Mouse (Mus musculus) lung, adult 2 months (tissue): ENCODE results near the gene Aoc1. TPM values are rescaled to one million over a fixed set of nuclear protein-coding genes. Genes with fewer than 3 reads are reported as not detected.
"Not testable (repeated sequence)": the region's sequence is repeated elsewhere in the genome, so short reads cannot be mapped to it uniquely, and the experiment has no call there.

ENCODE experiments used
- DNase-seq: peaks from one replicate; pipeline ENCODE4 v3.0.0; 2022
- H3K4me1 ChIP-seq: fragments of 200-500 bp; 2 replicates; pipeline ENCODE4 v1.6.1; 2011; ENCODE audit warnings: low read length; ENCODE audit not compliant: control insufficient read depth, insufficient read depth
- H3K4me3 ChIP-seq: fragments of 200-500 bp; replicated peaks from 2 replicates; pipeline ENCODE3; 2011; ENCODE audit warnings: low read depth, mild to moderate bottlenecking, control low read depth, low read length; ENCODE audit errors: extremely low read depth
- CTCF ChIP-seq: fragments of 200-500 bp; IDR thresholded peaks from 2 replicates; pipeline ENCODE4 v1.5.1; 2011; ENCODE audit warnings: mild to moderate bottlenecking, low read length, control low read depth; ENCODE audit not compliant: insufficient read depth
- POLR2A ChIP-seq: fragments of 200-500 bp; IDR thresholded peaks from 2 replicates; pipeline ENCODE4 v1.6.1; 2011; ENCODE audit warnings: low read depth, mild to moderate bottlenecking, control low read depth, low read length, borderline replicate concordance; ENCODE audit errors: extremely low read depth
- WGBS: fragments of 180-500 bp; shearing (Covaris S2); methylation state at CpG from one replicate; pipeline ENCODE4 v1.1.7; 2018; 5-methylcytosine and 5-hydroxymethylcytosine counted together
- polyA plus RNA-seq: library from polyadenylated mRNA; depleted of rRNA; stranded (reverse); fragments of >200 nt; gene quantifications from 2 replicates; pipeline ENCODE4 v1.2.3, GENCODE M21; 2012

The Aoc1 gene
- polyA plus RNA-seq, 1 experiment: 4.8 TPM

DNA sequence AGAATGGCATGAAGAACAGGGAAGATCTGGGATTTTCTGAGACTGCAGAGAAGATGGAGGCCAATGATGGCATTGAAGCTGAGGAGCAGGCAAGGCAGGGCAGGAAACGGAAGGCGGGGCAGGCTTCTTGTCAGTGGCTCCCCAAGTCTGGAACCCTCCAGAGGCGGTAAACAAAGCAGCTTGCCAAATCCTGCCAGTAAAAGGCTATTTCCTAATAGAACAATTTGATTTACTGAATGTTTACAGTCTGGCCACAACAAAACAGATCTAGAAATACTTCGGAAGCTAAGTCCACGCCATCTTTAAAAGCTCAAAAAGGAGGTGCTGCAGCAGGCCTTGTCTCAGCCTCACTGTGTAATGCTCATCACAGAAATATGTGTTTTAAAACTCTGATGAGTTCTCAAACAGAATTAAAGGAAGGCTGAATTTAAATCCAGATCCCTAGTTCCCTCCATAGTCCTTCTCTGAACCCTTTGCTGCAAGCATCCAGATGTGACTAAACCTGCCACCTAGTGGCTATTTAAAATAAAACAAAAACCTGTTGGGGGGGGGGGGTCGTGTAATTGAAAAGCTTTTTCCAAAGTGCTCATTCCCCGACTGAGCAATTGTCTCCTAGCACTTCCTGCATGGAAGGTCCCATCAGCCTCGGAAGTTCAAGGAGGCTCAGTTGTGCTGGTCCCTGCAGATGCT lies 14.9 kb upstream of the Aoc1 start:
- 21% methylated on average over 8 of the region's 8 CpGs for WGBS
- DNase-seq: peak; percentile 31
- Histone ChIP-seq H3K4me3 (no peak overlapping the region), H3K4me1 (peaks cover 10% of the 10 kb centered on the region)
- TF ChIP-seq CTCF (no peak), POLR2A (no peak)

- TF ChIP-seq CTCF (peak; percentile 77), POLR2A (no peak)
- DNase-seq: peak; percentile 45
- H3K4me3 ChIP-seq: no peak overlapping the region
- WGBS: 17% methylated on average over 23 of the region's 23 CpGs
- peaks cover 12% of the 10 kb centered on the region for H3K4me1 ChIP-seq
Observed at GRCm38 (mm10) chr6:48860130-48860815, 12.4 kb upstream of the Aoc1 start.

- Histone ChIP-seq H3K4me1 (peaks cover 12% of the 10 kb centered on the region), H3K4me3 (no peak overlapping the region)
- TF ChIP-seq CTCF: no peak
- 93% methylated on average over 1 of the region's 1 CpGs for WGBS
- DNase-seq: no peak
Observed at GRCm38 (mm10) chr6:48860851-48861250, 11.8 kb upstream of the Aoc1 start.

DNA sequence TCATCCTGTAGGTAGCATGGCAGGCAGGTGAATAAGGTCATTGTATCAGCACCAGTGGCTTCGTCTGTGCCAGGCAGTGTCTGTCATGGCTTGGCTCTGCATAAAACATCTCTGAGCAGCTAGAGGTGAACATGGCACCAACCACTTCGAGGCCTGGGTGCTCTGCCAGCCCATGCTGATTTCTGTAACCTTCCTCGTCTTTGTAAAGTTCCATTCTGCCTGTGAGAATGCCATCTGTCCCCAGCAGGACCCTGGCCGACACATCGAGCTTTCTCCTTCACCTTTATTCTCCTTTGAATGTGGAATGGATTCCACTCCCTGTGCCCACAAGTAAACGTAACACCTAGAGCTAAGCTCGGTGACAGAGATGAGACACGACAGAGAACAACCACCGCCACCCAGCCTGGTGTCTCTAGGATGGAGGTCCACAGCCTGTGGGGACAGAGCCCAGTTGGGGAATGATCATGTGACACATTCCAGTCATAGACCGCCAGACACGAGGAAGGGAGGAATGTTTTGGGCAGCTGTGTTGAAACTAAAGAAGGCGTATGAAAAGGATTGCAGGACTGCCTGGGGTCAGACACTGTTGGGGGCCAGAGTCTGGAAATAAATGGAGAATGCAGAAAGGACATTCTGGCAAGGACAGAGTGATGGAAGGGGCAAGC lies 10.9 kb upstream of the Aoc1 start:
- no peak for TF ChIP-seq CTCF
- 0 out of 2 replicates have a peak, but pooled peaks have one; percentile 15 for TF ChIP-seq POLR2A
- peaks cover 12% of the 10 kb centered on the region for H3K4me1 ChIP-seq
- WGBS: 73% methylated on average over 12 of the region's 12 CpGs
- H3K4me3 ChIP-seq: no peak overlapping the region
- no peak for DNase-seq

- Histone ChIP-seq H3K4me3 (no peak overlapping the region), H3K4me1 (peaks cover 7% of the 10 kb centered on the region)
- TF ChIP-seq POLR2A (no peak), CTCF (no peak)
- DNase-seq: no peak
- 71% methylated on average over 4 of the region's 4 CpGs for WGBS
Observed at GRCm38 (mm10) chr6:48862816-48863215, 9.9 kb upstream of the Aoc1 start.

DNA sequence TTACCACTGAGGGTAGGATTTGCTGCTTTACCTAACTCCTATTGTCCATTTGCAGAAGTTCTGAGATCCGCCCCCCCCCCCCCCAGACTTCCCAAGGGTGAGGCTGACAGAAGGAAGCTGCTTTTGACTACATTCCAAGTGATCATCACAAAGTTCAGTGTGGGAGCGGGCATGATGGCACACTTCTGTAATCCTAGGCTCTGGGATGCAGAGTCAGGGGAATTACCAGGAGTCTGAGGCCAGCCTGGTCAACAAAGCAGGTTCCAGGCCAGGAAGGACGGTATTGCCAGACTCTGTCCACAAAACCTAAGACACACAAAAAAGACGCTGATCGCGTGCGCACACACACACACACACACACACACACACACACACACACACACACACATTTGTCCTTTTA lies 9.2 kb upstream of the Aoc1 start:
- Histone ChIP-seq H3K4me1 (peaks cover 2% of the 10 kb centered on the region; the same call in 1 of the 2 replicates), H3K4me3 (no peak overlapping the region)
- DNase-seq: no peak
- TF ChIP-seq CTCF: no peak
- TF ChIP-seq POLR2A: no peak
- WGBS: 79% methylated on average over 7 of the region's 7 CpGs

- no peak for DNase-seq
- Histone ChIP-seq H3K4me1 (0 out of 2 replicates have a peak, but pooled peaks cover 2% of the 10 kb centered on the region), H3K4me3 (no peak overlapping the region)
- WGBS: 73% methylated on average over 3 of the region's 3 CpGs
- no peak for TF ChIP-seq CTCF
- no peak for TF ChIP-seq POLR2A
Observed at GRCm38 (mm10) chr6:48864181-48864580, 8.5 kb upstream of the Aoc1 start.

GRCm38 (mm10) chr6:48864723-48865122 lies 8.0 kb upstream of the Aoc1 start:
- DNase-seq: no peak
- WGBS: 61% methylated on average over 3 of the region's 3 CpGs
- no peak overlapping the region for H3K4me3 ChIP-seq
- 0 out of 2 replicates have a peak, but pooled peaks cover 2% of the 10 kb centered on the region for H3K4me1 ChIP-seq
- TF ChIP-seq POLR2A (no peak), CTCF (no peak)

DNA sequence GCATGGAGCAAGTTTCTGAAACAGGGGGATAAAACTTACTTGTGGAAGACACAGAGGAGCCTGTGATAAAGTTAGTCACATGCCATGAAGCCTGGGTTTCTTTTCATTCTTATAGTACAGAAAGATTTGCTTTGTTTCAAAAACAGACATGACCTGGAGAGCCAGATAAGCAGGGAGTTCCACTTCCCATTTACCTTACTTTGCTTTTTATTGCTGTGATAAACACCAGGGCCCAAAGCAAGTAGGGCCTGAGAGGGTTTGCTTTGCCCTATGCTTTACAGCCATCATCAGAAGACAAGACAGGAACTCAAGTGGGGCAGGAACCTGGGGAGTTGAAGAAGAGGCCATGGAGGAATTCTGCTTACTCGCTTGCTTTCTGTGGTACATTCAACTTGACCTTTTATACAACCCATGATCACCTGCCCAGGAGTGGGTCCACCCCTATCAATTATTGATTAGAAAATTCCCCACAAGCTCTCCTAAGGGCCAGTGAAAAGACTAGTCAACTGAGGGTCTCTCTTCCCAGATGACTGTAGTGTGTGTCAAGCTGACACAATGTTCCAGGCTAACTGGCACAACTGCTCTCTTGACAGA lies 7.4 kb upstream of the Aoc1 start:
- TF ChIP-seq CTCF (no peak), POLR2A (no peak)
- WGBS: 92% methylated on average over 1 of the region's 1 CpGs
- no peak for DNase-seq
- Histone ChIP-seq H3K4me1 (0 out of 2 replicates have a peak, but pooled peaks cover 2% of the 10 kb centered on the region), H3K4me3 (no peak overlapping the region)

DNA sequence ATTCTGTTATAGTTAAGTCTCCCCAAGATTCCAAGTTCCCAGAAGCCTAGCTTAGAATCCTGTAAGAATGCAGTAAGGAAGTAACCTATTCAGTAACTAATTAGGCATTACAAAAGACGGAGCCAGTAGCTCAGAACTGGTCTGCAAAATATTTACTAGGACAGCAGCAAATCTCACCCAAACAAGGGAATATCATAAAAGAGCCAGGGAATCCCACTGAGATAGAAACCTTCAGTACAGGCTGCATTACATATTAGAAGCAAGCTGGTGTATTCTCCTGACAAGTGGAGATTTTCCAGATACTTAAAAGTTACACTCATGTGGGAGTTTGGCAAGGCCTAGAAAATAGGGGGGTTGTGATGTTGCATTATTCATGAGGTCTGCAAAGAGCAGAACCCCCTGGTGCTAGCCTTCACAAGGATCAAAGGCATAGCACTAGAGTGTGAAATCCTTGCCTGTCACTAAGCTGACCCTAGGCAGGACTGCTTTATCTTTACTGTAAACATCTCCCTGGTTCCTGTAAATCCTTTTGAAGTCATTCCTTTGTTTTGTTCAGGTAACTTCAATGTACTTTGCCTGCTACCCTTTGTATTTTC lies 6.2 kb upstream of the Aoc1 start:
- DNase-seq, H3K4me1 ChIP-seq, H3K4me3 ChIP-seq: not testable (repeated sequence)
- 77% methylated on average over 1 of the region's 1 CpGs for WGBS
